Mouse (Mus musculus) neural tube, embryonic 15.5 days (tissue): ENCODE measurements around the gene Zfp870. TPM values are rescaled to one million over a fixed set of nuclear protein-coding genes. Genes with fewer than 3 reads are reported as not detected.

Experiments
- ATAC-seq: fragments of 200-750 bp; cut with Nextera tagmentation; 2 replicates; pipeline ENCODE4 v1.8.0; 2017; ENCODE audit warnings: mild to moderate bottlenecking, moderate TSS enrichment, moderate library complexity; ENCODE audit not compliant: low FRiP score
- H3K27ac ChIP-seq: fragments of 300-500 bp; sonication (generic); replicated peaks from 2 replicates; pipeline ENCODE4 v1.5.1; 2015; ENCODE audit warnings: mild to moderate bottlenecking, inconsistent platforms
- H3K27me3 ChIP-seq: fragments of 300-500 bp; sonication (generic); replicated peaks from 2 replicates; pipeline ENCODE4 v1.6.1; 2015; ENCODE audit warnings: inconsistent platforms
- H3K36me3 ChIP-seq: fragments of 300-500 bp; sonication (generic); 2 replicates; pipeline ENCODE4 v1.6.1; 2015; ENCODE audit warnings: inconsistent platforms
- H3K4me1 ChIP-seq: fragments of 300-500 bp; sonication (generic); 2 replicates; pipeline ENCODE4 v1.6.1; 2015; ENCODE audit warnings: inconsistent platforms
- H3K4me2 ChIP-seq: fragments of 300-500 bp; sonication (generic); 2 replicates; pipeline ENCODE4 v1.6.1; 2015; ENCODE audit warnings: inconsistent platforms, mild to moderate bottlenecking, moderate library complexity
- H3K4me3 ChIP-seq: fragments of 300-500 bp; sonication (generic); replicated peaks from 2 replicates; pipeline ENCODE4 v1.5.1; 2015; ENCODE audit warnings: mild to moderate bottlenecking, inconsistent platforms
- H3K9ac ChIP-seq: fragments of 300-500 bp; sonication (generic); replicated peaks from 2 replicates; pipeline ENCODE4 v1.6.1; 2015; ENCODE audit warnings: mild to moderate bottlenecking, inconsistent platforms
- H3K9me3 ChIP-seq: fragments of 300-500 bp; sonication (generic); replicated peaks from 2 replicates; pipeline ENCODE4 v1.6.1; 2016; ENCODE audit warnings: inconsistent platforms
- WGBS: fragments of 180-500 bp; shearing (Covaris S2); methylation state at CpG from one replicate; pipeline ENCODE4 v1.1.7; 2015; ENCODE audit warnings: mixed read lengths; 5-methylcytosine and 5-hydroxymethylcytosine counted together
- polyA plus RNA-seq: library from polyadenylated mRNA; unstranded; fragments of >200 nt; fragmentation: Nextera tagmentation; extraction: Ambion mirVana; gene quantifications from 2 replicates; pipeline ENCODE4 v1.2.1, GENCODE M21; 2015

Gene Zfp870
- polyA plus RNA-seq, 1 experiment from 2014 or later, result 7.7 TPM

- no peak overlapping the region for H3K4me2 ChIP-seq
- H3K4me3 ChIP-seq, result no peak overlapping the region
- WGBS, result 88% methylated on average over 1 of the region's 1 CpGs
- H3K27ac ChIP-seq, result no peak overlapping the region
- ATAC-seq, result no peak
- no peak overlapping the region for H3K9ac ChIP-seq
- H3K4me1 ChIP-seq, result 0 out of 2 replicates have a peak, but pooled peaks cover 4% of the 10 kb centered on the region
- no peaks in the 10 kb centered on the region for H3K36me3 ChIP-seq
- peaks cover 2% of the 10 kb centered on the region; the same call in 1 of the 2 replicates for H3K27me3 ChIP-seq
- H3K9me3 ChIP-seq, result no peaks in the 10 kb centered on the region
Observed at GRCm38 (mm10) chr17:32901751-32902525, 10.5 kb upstream of the Zfp870 start.

- H3K27me3 ChIP-seq, result no peaks in the 10 kb centered on the region
- no peaks in the 10 kb centered on the region for H3K36me3 ChIP-seq
- no peak overlapping the region for H3K4me2 ChIP-seq
- no peak for ATAC-seq
- no peak overlapping the region for H3K9ac ChIP-seq
- 88% methylated on average over 4 of the region's 4 CpGs for WGBS
- peaks cover 9% of the 10 kb centered on the region for H3K4me1 ChIP-seq
- H3K27ac ChIP-seq, result no peak overlapping the region
- no peaks in the 10 kb centered on the region for H3K9me3 ChIP-seq
- no peak overlapping the region for H3K4me3 ChIP-seq
Observed at GRCm38 (mm10) chr17:32895421-32895820, 4.0 kb upstream of the Zfp870 start.

GRCm38 (mm10) chr17:32893901-32894300 lies 2.5 kb upstream of the Zfp870 start:
- H3K4me2 ChIP-seq, result no peak overlapping the region
- no peak for ATAC-seq
- WGBS, result 73% methylated on average over 3 of the region's 3 CpGs

GRCm38 (mm10) chr17:32890852-32891238 lies 597 bp downstream of the Zfp870 start:
- H3K4me1 ChIP-seq, result peaks cover 21% of the 10 kb centered on the region
- H3K36me3 ChIP-seq, result no peaks in the 10 kb centered on the region
- H3K27me3 ChIP-seq, result no peaks in the 10 kb centered on the region
- peak overlapping the region; percentile 85 for H3K4me2 ChIP-seq
- peak overlapping the region; percentile 81 for H3K9ac ChIP-seq
- H3K9me3 ChIP-seq, result no peaks in the 10 kb centered on the region
- H3K27ac ChIP-seq, result peak overlapping the region; percentile 87
- peak overlapping the region; percentile 79 for H3K4me3 ChIP-seq
- ATAC-seq, result peak; percentile 49; the same call in 1 of the 2 replicates
- 6% methylated on average over 11 of the region's 11 CpGs for WGBS

More at GRCm38 (mm10) chr17:32893901-32894300, 2.5 kb upstream of the Zfp870 start:
- Histone ChIP-seq H3K27ac (no peak overlapping the region), H3K9ac (no peak overlapping the region), H3K4me1 (peaks cover 21% of the 10 kb centered on the region), H3K27me3 (no peaks in the 10 kb centered on the region), H3K36me3 (no peaks in the 10 kb centered on the region), H3K4me3 (no peak overlapping the region), H3K9me3 (no peaks in the 10 kb centered on the region)

- Histone ChIP-seq H3K4me3 (no peak overlapping the region), H3K4me1 (peaks cover 21% of the 10 kb centered on the region), H3K27me3 (no peaks in the 10 kb centered on the region), H3K9me3 (no peaks in the 10 kb centered on the region), H3K27ac (no peak overlapping the region), H3K4me2 (peak overlapping the region; percentile 85), H3K36me3 (0 out of 2 replicates have a peak, but pooled peaks cover 4% of the 10 kb centered on the region), H3K9ac (no peak overlapping the region)
- 98% methylated on average over 6 of the region's 6 CpGs for WGBS
- ATAC-seq, result no peak
Observed at GRCm38 (mm10) chr17:32889611-32890010, 1.8 kb downstream of the Zfp870 start.

GRCm38 (mm10) chr17:32880320-32881218 lies 10.9 kb downstream of the Zfp870 start:
- no peak overlapping the region for H3K9ac ChIP-seq
- H3K36me3 ChIP-seq, result peaks cover 56% of the 10 kb centered on the region
- no peak overlapping the region for H3K27ac ChIP-seq
- 96% methylated on average over 14 of the region's 14 CpGs for WGBS
- no peaks in the 10 kb centered on the region for H3K4me1 ChIP-seq
- H3K4me2 ChIP-seq, result no peak overlapping the region
- no peaks in the 10 kb centered on the region; the same call in 1 of the 2 replicates for H3K9me3 ChIP-seq
- H3K4me3 ChIP-seq, result no peak overlapping the region
- ATAC-seq, result no peak
- H3K27me3 ChIP-seq, result 0 out of 2 replicates have a peak, but pooled peaks cover 3% of the 10 kb centered on the region

GRCm38 (mm10) chr17:32878773-32879172 lies 12.7 kb downstream of the Zfp870 start:
- 97% methylated on average over 11 of the region's 11 CpGs for WGBS
- Histone ChIP-seq H3K36me3 (peaks cover 45% of the 10 kb centered on the region), H3K4me3 (no peak overlapping the region), H3K9ac (no peak overlapping the region), H3K9me3 (no peaks in the 10 kb centered on the region; the same call in 1 of the 2 replicates), H3K4me2 (no peak overlapping the region), H3K4me1 (no peaks in the 10 kb centered on the region), H3K27me3 (0 out of 2 replicates have a peak, but pooled peaks cover 3% of the 10 kb centered on the region), H3K27ac (no peak overlapping the region)
- ATAC-seq, result no peak

GRCm38 (mm10) chr17:32877471-32878171 lies 13.8 kb downstream of the Zfp870 start:
- Histone ChIP-seq H3K4me1 (no peaks in the 10 kb centered on the region), H3K36me3 (peaks cover 33% of the 10 kb centered on the region), H3K4me3 (no peak overlapping the region), H3K27ac (no peak overlapping the region), H3K9me3 (no peaks in the 10 kb centered on the region; the same call in 1 of the 2 replicates), H3K27me3 (0 out of 2 replicates have a peak, but pooled peaks cover 3% of the 10 kb centered on the region), H3K9ac (no peak overlapping the region), H3K4me2 (no peak overlapping the region)
- WGBS, result 18% methylated on average over 22 of the region's 22 CpGs
- no peak for ATAC-seq

GRCm38 (mm10) chr17:32872696-32873095 lies 18.7 kb downstream of the Zfp870 start:
- 0 out of 2 replicates have a peak, but pooled peaks cover 3% of the 10 kb centered on the region for H3K27me3 ChIP-seq
- no peak overlapping the region for H3K4me3 ChIP-seq
- 71% methylated on average over 5 of the region's 5 CpGs for WGBS
- no peak overlapping the region for H3K4me2 ChIP-seq
- ATAC-seq, result no peak
- no peaks in the 10 kb centered on the region for H3K9me3 ChIP-seq
- no peaks in the 10 kb centered on the region for H3K4me1 ChIP-seq
- H3K27ac ChIP-seq, result no peak overlapping the region
- no peak overlapping the region for H3K9ac ChIP-seq
- no peaks in the 10 kb centered on the region for H3K36me3 ChIP-seq

- no peak for ATAC-seq
- Histone ChIP-seq H3K36me3 (no peaks in the 10 kb centered on the region), H3K4me1 (no peaks in the 10 kb centered on the region), H3K9me3 (no peaks in the 10 kb centered on the region), H3K27me3 (no peaks in the 10 kb centered on the region), H3K4me3 (no peak overlapping the region), H3K27ac (no peak overlapping the region), H3K9ac (no peak overlapping the region), H3K4me2 (no peak overlapping the region)
- 84% methylated on average over 4 of the region's 4 CpGs for WGBS
Observed at GRCm38 (mm10) chr17:32872091-32872490, 19.4 kb downstream of the Zfp870 start.

- no peaks in the 10 kb centered on the region for H3K4me1 ChIP-seq
- no peak overlapping the region for H3K9ac ChIP-seq
- no peaks in the 10 kb centered on the region for H3K9me3 ChIP-seq
- H3K4me2 ChIP-seq, result no peak overlapping the region
- no peak overlapping the region for H3K4me3 ChIP-seq
- no peaks in the 10 kb centered on the region for H3K27me3 ChIP-seq
- WGBS, result 98% methylated on average over 1 of the region's 1 CpGs
- no peaks in the 10 kb centered on the region for H3K36me3 ChIP-seq
- no peak overlapping the region for H3K27ac ChIP-seq
- ATAC-seq, result no peak
Observed at GRCm38 (mm10) chr17:32871483-32871882, 20.0 kb downstream of the Zfp870 start.
